Mouse (Mus musculus) retina, postnatal 1 day (tissue): ENCODE measurements around the gene Rreb1.

ENCODE experiments used
- DNase-seq: peaks from one replicate; pipeline ENCODE4 v3.0.0-alpha.2; 2012

Gene Rreb1

GRCm38 (mm10) chr13:37920727-37921126, 142.5 kb downstream of the Rreb1 start:
- DNase-seq: no peak

- no peak for DNase-seq
Measured at GRCm38 (mm10) chr13:37923091-37923490, 144.9 kb downstream of the Rreb1 start.

DNA sequence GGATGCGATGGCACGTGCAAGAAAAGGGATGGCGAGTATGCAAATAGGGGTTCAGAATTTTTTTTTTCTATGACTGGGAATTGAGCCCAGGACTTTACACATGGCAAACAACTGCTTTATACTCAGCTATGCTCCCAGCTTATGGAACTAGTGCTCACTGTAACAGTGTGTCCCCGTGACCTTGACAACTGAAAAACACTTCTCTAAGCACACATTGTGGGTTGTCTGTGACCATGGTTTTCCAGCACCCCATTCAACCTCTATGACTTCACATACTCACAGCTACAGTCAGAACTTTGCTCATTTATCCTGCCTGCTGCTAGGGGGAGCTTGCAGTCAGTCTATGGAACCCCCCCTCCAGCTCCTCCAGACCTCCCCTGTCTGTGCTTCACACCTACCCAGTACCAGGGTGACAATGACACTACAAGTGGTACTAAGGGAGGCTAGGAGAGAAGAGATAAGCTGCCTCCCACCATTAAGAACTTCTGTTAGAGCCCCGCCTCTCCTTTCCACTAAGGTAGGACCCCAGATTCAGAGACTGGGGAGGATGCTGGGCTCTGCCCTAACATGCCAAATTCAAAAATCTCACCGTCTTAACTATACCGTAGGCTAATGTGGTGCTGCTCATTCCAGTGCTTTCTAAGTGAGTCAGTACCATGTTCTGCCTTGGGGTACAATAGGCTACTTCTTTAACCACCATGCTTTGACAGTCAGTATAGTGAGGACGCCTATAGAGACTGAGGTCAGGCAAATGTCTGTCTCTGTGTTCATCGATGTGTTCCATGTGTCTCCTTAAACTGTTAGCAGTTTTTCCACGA, 145.7 kb downstream of the Rreb1 start:
- DNase-seq: no peak

DNA sequence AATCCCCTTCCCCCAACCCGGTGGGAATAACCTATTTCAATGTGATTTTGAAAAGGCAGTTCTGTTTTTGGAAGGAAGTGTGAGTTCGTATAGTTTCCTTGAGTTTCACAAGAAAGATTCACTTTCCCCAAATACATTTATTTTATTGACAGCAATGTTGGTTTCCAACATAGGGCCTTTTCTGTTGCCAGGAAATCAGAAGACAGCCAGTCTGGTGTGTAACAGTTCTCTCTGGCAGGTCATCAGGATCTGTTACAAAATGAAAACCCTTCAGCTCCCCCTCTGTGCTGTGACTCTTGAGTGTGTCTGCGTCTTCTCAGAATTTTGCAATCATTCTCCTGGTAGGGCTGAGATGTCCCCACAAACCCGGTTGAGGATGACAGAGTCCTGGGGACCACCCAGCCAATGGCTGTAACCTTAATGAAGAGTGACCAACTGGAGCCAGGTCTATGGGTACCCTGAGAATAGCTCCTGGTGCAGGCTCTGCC, 146.3 kb downstream of the Rreb1 start:
- DNase-seq: no peak

GRCm38 (mm10) chr13:37926394-37926793, 148.2 kb downstream of the Rreb1 start:
- DNase-seq: no peak

DNA sequence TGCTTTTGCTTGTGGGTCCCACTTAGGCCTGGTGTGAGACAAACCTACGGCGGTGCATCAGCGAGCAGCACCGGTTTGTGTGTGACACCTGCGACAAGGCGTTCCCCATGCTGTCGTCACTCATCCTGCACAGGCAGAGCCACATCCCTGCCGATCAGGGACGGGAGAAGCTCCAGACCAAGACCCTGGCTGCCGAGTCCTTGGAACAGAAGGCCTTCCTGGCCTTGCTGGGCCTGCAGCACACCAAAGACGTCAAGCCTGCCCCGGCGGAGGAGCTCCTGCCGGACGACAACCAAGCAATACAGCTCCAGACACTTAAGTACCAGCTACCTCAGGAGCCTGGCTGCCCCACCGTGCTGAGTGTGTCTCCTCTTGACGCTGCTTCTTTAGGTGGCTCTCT, 151.3 kb downstream of the Rreb1 start:
- DNase-seq: no peak

DNA sequence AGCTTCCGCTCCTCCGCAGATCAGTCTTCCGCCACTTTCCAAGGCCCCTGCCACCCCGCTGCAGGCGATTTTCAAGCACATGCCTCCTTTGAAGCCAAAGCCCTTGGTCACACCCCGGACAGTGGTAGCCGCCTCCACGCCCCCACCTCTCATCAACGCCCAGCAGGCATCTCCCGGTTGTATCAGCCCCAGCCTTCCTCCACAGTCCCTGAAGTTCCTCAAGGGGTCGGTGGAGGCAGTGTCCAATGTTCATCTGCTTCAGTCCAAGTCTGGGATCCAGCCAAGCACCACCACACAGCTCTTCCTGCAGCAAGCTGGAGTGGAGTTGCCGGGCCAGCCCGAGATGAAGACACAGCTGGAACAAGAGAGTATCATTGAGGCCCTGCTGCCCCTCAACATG, 151.9 kb downstream of the Rreb1 start:
- DNase-seq: no peak

DNA sequence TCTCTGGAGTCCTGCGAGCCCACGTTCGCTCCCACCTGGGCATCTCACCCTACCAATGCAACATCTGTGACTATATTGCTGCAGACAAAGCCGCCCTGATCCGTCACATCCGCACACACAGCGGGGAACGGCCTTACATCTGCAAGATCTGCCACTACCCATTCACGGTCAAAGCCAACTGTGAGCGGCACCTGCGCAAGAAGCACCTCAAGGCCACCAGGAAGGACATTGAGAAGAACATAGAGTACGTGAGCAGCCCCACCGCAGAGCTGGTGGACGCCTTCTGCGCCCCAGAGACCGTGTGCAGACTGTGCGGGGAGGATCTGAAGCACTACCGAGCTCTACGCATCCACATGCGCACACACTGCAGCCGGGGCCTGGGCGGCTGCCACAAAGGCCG, 152.4 kb downstream of the Rreb1 start:
- DNase-seq: no peak

DNA sequence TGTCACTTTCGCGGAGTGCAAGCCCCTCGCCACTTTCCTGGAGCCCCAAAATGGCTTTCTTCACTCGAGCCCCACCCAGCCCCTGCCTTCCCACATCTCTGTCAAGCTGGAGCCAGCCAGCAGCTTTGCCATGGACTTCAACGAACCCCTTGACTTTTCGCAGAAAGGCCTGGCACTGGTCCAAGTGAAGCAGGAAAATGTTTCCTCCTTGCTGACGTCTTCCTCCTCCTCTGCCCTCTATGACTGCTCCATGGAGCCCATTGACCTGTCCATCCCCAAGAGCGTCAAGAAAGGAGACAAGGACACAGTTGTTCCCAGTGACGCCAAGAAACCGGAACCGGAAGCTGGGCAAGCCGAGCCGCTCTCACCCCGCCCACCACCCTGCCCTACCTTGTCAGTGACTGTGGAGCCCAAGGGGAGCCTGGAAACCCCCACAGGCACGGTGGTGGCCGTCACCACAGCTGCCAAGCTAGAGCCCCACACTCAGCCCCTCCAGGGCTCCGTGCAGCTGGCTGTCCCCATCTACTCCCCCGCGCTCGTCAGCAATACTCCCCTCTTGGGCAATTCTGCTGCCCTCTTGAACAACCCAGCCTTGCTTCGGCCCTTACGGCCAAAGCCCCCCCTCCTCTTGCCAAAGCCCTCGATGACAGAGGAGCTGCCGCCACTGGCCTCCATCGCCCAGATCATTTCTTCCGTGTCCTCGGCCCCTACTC, 153.2 kb downstream of the Rreb1 start:
- no peak for DNase-seq

GRCm38 (mm10) chr13:37934075-37934474, 155.9 kb downstream of the Rreb1 start:
- DNase-seq: no peak

DNA sequence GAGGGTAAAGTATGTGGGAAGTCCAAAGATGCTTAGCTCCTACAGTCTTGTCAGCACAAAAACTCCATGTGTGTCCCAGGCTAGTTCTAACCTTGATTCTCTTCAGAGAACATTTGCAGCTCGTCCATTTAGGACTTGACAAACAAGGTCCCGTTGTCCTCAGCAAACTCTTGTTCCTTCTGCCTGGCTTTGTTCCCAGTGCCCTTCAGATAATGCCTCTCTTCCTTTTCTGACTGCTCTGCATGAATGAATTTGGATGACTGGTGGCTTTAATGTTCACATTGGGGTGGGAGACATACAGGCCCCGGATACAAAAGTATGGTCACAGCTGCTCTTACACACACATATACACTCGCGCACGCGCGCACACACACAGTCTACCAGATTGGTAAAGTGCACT, 156.7 kb downstream of the Rreb1 start:
- DNase-seq: peak; percentile 61

GRCm38 (mm10) chr13:37936351-37936750, 158.2 kb downstream of the Rreb1 start:
- no peak for DNase-seq

GRCm38 (mm10) chr13:37940167-37940566, 162.0 kb downstream of the Rreb1 start:
- DNase-seq: no peak

DNA sequence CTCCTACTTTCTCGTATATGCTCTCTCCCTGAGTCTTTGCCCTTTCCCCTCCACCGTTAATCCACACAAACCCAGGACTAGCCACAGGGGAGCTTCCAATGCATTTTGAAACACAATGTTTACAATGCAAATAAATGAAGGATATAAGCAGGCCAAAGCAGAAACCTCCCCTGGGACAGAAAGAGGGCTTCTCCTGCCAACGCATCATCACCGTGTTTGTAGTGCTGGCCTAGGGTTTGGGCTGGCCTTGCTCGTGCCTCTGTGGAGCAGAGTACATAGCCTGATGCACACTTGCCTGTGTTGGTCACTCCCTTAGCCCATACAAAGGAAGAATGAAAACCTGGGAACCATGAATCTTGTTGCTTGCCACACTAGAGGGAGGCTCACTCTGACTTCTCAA, 162.4 kb downstream of the Rreb1 start:
- DNase-seq: no peak

- no peak for DNase-seq
Measured at GRCm38 (mm10) chr13:37941138-37941645, 163.0 kb downstream of the Rreb1 start.

- DNase-seq: no peak
Measured at GRCm38 (mm10) chr13:37941950-37942886, 164.0 kb downstream of the Rreb1 start.

- no peak for DNase-seq
Measured at GRCm38 (mm10) chr13:37942887-37943331, 164.7 kb downstream of the Rreb1 start.

GRCm38 (mm10) chr13:37943466-37943865, 165.3 kb downstream of the Rreb1 start:
- DNase-seq: no peak

- peak; percentile 84 for DNase-seq
Measured at GRCm38 (mm10) chr13:37944306-37944705, 166.1 kb downstream of the Rreb1 start.

GRCm38 (mm10) chr13:37945392-37945791, 167.2 kb downstream of the Rreb1 start:
- DNase-seq: peak; percentile 77

DNA sequence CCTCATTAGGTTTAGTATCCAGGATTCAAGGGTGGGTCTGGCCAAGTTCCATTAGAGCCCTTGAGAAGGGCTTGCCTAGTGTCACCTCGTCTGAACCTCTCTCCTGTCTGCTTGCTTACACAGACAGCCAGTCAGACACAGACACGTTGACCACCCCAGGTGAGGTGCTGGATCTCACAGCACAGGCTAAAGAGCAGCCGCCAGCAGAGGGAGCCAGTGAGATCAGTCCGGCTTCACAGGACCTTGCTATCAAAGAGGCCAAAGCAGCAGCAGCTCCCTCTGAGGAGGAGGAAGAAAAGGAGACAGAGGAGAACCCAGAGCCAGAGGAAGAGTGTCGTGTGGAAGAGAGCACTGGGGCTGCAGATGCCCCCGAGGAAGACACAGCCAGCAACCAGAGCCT, 168.5 kb downstream of the Rreb1 start:
- DNase-seq: peak; percentile 80

- no peak for DNase-seq
Measured at GRCm38 (mm10) chr13:37952981-37953380, 174.8 kb downstream of the Rreb1 start.

- no peak for DNase-seq
Measured at GRCm38 (mm10) chr13:37954318-37954717, 176.1 kb downstream of the Rreb1 start.
